Mouse (Mus musculus): ENCODE results near the gene Samd4. TPM values are rescaled to one million over a fixed set of nuclear protein-coding genes. Genes with fewer than 3 reads are reported as not detected.
"Not testable (repeated sequence)": the region's sequence is repeated elsewhere in the genome, so short reads cannot be mapped to it uniquely, and the experiment has no call there.

Samd4 gene
- total RNA-seq, 4 experiments from 2014 or later: 14.5 to 19.9 (median 17.1) TPM

DNA sequence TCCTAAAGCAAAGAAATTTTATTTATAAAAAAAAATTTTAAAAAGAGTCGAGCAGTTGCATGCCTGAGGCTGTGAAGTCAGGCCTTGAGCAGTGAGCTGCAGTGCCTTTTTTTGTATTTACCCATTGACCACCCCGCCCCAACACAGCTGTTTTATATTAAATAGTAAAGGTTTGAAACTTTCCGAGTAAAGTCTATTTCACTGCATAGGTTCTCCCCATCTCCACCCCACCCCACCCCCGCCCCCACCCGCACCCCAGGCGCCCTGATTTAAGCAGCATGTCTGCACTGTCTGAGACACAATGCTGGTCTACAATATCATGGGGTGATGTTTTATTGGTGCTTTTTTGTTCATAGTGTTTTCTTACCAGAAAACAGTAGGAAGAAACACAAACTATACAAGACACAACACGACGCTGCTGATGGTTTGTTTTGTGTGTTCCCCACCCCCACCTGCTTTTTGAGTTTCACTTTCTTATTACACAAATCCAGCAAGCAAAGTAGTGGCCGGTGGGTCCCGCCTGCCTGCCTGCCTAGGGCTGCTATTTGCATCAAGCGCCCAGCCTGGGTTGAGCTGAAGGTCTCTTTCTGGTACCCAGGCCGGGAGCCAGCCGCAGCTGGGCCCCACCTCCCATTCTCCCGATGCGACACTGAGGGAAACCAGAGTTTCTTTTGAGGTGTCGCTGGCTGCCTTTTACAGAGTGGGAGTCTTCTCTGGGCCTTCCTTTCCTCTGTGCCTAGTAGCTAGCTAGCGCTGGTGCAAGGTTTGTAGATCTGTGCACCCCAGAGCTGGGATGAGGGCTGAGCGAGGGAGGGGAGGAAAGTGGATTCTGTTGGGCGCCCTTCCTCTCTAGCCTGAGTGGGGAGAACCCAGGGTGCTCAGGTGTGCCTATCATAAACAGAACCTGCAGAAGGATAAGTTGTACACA is 221.9 kb downstream of the Samd4 start:
- DNase-seq (ENCODE audit: low spot score in 2 of 2): no peak

DNA sequence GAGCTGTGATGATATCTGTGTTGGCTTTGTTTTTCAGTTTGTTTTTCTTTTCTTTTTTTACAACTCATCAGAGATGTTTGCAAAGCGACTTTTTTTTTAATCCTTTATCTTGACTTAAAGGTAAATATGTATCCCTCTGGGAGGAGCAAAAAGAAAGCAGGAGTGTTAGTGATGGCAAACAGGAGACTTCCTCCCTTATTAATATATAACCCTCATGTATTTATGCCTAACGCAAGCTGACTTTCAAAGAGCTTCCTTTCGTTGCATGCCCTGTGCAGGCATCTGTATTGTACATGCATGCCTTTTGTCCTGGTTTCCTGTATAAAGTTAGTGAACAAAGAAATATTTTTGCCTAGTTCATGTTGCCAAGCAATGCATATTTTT is 222.5 kb downstream of the Samd4 start:
- no peak for DNase-seq (ENCODE audit: low spot score in 2 of 2)

DNA sequence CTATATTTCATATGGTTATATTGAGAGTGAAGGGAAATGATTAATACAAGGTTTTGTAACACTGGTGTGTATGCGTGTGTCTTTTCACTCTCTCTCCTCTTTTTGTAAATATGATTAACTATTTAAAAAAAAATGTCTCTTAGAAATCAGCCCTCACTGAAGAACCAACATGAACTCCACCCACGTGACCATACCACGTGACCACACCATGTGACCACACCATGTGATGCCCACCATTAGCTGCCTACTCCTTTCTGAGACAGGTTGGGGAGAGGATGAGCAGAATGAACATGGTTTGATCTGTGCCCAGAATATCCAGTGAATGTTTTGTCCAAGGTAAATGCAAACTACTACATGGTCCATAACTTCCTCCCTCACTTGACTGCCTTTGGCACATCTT is 223.1 kb downstream of the Samd4 start:
- no peak for DNase-seq (ENCODE audit: low spot score in 2 of 2)

DNA sequence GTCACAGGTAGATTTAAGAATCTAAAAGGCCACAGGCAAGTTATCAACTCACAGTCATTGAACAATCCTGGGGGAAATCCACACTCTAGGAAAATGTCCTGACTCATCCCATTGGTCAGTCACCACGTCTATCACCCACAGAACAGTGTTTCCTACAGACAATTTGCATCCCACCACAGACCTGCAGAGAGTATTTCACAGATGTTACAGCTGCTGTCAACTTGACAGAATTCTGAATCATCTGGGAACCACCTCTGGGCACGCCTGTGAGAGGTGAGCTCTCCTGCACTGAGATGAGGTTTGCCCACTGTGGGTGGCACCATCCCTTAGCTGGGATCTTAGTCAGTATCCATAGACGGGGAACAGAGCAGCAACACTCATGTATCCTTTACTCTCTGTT is 224.8 kb downstream of the Samd4 start:
- no peak for DNase-seq (ENCODE audit: low spot score in 2 of 2)

DNA sequence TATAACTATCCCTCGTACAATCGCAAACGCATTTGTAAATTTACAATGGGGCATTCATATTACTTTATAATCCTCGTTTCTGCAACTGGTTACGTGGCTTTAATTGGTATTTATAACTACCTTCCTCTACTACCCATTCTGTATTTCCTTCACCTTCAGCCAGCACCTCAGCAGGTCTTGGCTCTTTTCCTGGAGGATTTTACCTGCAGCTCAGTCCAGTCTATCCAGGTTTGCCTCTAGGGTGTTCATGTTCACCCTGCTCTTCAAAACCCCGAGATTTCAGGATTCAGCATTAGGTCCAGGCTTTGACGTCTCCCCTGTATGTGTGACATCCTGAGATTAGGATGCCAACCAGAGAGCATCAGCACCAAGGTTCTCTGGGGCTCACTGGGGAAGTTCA is 227.7 kb downstream of the Samd4 start:
- DNase-seq (ENCODE audit: low spot score in 2 of 2): not testable (repeated sequence)

DNA sequence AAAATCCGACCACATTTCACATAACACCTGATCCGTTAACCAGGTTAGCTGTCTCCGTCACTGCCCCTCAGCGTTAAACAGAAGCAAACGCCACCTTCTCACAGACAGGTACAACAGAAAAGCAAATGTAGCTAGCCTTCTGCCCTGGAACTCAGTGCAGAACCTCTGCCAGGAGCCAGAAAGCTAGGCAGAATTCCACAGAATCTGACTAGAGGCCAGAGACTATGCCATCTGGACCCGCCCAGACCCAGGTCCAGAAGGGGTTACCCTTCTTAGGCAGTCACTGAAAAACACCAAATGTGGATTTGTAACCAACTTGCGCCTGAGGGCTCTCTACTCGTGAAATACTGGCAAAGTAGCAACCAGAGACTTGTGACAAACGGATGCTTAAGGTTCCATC is 228.7 kb downstream of the Samd4 start:
- no peak for DNase-seq (ENCODE audit: low spot score in 2 of 2)

DNA sequence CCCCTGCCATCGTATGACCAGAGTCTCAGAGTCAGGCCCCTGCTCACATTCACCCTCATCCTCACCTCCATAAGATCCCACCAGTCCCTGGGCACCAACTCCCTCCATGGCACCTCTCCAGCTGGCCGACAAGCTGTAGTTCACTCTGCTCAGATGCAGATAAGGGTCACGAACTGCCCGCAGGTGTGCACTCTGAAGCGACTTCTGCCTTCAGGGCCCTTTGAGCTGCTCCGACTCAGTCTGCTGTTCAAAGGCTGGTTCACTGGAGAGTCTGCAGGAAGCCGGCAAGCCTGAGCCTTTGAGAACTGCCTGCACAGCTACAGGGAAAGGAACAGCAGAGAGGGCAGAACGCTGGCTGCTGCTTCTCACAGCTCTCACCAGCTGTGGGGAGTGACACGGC is 232.5 kb downstream of the Samd4 start:
- DNase-seq (ENCODE audit: low spot score in 2 of 2): no peak

DNA sequence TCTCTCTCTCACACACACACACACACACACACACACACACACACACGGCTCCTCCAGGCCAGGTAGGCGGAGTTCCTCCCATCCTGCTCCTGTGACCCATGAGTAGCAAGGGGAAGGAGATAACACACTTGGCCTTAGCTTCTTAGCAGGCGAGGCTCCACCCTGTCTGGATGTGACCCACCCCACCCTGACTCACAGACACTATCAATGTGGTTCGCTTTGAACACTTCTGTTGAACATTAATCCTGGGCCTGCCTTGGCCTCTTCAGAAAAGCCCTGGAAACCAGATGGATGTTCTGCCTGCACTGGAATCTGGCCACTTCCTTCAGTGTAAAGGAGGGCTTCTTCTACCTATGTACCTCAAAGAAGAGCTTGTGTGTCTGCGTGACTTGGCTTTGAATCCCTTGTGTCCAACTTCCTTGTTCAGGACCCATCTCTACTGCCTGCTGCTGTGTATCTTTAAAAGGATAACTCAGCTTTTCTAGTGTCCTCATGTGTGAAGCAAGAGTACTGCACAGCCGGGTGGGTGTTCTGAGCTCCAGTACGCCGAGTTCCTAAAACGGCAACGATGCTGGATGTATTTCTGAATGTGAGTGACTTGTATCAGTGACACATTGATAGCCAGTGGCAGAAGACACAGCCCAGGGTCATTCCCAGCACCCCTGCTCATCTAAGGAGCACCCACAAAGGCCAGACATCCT is 233.6 kb downstream of the Samd4 start:
- DNase-seq (ENCODE audit: low spot score in 2 of 2): no peak

DNA sequence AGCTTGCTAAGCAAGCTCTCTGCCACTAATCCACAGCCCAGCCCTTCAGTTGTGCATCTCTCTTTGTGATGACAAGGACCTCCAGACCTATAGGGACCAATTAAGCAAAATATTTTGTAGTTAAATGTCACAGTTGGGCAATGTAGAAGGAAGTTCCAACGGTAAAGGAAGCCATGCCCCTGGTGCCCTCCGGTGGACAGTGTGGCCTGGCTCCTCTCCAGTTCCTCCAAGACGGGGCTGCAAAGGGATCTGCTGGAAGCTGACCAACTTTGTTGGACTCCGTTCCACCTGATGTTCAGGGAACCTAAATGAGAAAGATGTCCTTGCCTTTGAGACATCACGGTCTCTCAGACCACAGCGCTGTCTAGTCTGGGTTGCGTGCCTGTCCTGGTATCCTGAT is 234.9 kb downstream of the Samd4 start:
- no peak for DNase-seq (ENCODE audit: low spot score in 2 of 2)

DNA sequence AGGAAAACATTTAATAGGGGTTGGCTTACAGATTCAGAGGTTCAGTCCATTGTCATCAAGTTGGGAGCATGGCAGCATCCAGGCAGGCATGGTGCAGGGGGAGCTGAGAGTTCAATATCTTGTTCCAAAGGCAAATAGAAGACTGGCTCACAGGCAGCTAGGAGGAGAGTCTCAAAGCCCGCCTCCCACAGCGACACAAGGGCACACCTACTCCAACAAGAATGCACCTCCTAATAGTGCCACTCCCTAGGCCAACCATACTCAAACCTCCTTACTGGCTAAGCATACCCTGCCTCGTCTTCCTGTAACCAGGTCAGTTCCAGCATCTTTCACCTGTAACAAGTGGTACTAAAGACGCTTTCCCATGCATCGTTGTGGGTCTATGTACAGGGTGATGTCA is 245.3 kb downstream of the Samd4 start:
- DNase-seq (ENCODE audit: low spot score in 2 of 2): no peak

DNA sequence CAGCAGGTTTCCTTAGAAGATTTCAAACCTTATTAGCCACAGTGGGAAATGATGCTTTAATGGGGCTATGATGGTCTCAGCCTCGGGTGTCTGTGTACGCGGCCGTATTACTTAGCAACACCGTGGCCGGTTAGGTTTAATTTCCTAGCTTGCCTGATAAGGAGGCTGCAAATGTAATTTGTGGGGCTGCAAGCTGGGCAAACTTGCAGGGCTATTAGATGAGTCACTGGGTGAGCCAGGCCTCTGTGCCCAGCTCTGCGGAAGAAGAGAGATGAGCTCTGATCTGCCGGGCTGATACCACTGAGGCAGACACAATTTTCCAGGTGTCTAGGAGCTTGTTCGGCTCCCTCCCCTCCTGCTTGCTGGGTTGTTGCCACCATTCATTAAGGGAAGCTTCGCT is 251.3 kb downstream of the Samd4 start:
- no peak for DNase-seq (ENCODE audit: low spot score in 2 of 2)

DNA sequence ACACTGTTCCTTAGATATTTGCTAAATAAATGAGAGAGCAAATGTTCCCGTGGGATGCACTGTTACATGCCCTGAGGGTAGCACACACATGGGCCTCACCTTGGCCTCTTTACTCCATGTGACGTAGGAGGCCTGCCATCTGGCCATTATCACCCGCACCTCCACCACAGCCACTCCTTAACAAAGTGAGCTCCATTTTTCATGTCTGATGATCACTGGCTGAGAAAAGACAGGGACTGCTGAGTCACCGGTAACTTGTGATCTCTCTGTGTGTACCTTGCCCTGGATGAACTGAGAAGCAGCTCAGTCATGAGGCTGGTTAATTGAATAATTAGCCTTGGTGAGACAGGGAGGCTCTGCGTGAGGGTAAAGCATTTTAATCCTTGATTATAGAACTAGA is 254.0 kb downstream of the Samd4 start:
- DNase-seq (ENCODE audit: low spot score in 2 of 2): no peak

DNA sequence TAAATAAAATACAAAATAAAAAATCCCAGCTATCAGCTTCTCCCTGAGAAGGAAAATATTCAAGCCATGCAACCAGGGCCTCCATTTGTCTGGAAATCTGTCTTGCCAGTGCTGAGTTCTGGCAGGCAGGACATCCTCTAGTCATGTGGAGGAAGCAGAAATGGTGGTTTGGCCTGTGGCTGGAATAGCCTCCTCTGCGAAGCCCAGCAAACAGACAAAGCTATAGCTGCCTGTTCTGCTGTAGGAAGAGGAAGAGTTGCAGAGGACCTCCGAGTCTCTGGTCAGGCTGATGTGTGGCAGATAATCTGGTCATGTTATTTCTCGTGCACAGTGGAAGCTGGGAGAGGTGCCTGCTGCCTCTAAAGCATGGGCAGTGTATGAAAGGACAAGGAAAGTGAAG is 256.2 kb downstream of the Samd4 start:
- DNase-seq (ENCODE audit: low spot score in 2 of 2): no peak

DNA sequence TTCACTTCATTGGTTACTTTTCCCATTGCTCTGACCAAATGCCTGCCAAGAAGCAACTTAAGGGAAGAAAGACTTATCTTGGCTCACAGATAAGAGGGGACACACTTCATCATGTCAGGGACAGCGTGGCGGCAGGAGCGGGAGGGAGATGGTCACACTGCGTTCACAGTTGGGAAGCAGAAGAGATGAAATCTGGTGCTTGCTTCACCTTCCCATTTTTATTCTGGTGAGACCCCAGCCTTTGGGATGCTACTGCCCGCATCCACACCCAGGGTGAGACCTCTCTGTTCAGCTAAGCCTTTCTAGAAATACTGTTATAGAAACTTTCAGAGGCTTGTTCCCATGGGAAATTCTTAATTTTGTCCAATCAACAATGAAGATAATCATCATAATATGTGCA is 261.7 kb downstream of the Samd4 start:
- DNase-seq (ENCODE audit: low spot score in 2 of 2): no peak

DNA sequence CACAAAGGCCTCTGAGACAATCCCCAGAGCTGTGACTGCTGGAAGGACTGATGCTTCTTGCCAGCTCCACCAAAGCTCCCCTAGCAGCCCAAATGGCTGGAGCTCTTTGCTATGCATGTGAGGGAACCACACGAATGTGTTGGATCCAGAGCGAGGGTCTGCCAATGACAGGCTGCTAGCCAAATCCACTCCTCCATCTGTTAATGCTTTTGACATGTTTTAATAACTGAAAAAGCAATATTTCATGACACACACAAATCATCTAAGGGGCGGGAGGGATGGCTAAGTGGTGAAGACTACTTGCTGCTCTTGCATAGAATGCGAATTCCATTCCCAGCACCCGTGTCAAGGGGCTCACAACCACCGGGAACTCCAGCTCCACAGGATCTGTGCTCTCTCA is 268.7 kb downstream of the Samd4 start:
- peak in 1 of 2 experiments; percentile 13 for DNase-seq (ENCODE audit: low spot score in 2 of 2)

DNA sequence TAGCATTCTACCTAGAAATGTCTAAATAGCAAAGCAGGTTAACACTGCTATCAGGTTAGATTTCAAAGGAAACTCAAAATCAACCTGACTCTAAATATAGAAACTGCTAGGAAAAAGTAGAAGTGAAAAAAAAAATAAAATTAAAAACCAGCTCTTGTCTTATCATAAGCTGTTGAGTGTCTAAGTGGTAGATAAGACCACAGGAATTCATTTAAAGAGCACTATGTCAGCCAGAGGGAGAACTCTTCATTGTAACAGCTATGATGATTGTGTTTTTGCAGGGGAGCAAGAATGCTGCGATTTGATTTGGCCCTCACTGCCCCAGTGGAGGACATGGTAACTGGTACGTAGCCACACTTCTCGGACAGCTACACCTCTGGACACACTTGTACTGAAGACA is 271.6 kb downstream of the Samd4 start:
- no peak for DNase-seq (ENCODE audit: low spot score in 2 of 2)

Small RNA genes within 50 kb of the gene (microRNA-seq; reads per million reads assigned to microRNA genes)
- gene Mir378c: 2.3 to 3.2 reads per million in 2 experiments

Other genes with a start within 250 kb of the Samd4 start
- 1 to 10 TPM in 1 of 4 experiments, under 1 TPM in 2, not detected in 1; 0.41 to 1.3 (median 0.52) TPM for gene Cdkn3, start 122.3 kb upstream of the Samd4 start, total RNA-seq (2022)
- gene Cnih1, start 94.4 kb upstream of the Samd4 start, total RNA-seq (2022): 10 to 100 TPM; 66.8 to 80.8 (median 73.2) TPM
- 100 to 1,000 TPM; 139 to 172 (median 157) TPM for gene Gmfb, start 60.6 kb upstream of the Samd4 start, total RNA-seq (2022)
- gene Cgrrf1, start 50.7 kb upstream of the Samd4 start, total RNA-seq (2022): 10 to 100 TPM; 19.9 to 31.3 (median 24.3) TPM

Measured in layer of hippocampus, adult 8-10 months (tissue).